Mouse (Mus musculus) c-Kit-negative CD71-positive TER-119-positive erythroid progenitor cells, embryonic 14.5 days (primary cell): Measurements from ENCODE around the gene Olfr71.

Source experiments
- DNase-seq: peaks from one replicate; pipeline ENCODE4 v3.0.0-alpha.2; 2013; ENCODE audit warnings: low read depth, low spot score

Gene Olfr71

DNA sequence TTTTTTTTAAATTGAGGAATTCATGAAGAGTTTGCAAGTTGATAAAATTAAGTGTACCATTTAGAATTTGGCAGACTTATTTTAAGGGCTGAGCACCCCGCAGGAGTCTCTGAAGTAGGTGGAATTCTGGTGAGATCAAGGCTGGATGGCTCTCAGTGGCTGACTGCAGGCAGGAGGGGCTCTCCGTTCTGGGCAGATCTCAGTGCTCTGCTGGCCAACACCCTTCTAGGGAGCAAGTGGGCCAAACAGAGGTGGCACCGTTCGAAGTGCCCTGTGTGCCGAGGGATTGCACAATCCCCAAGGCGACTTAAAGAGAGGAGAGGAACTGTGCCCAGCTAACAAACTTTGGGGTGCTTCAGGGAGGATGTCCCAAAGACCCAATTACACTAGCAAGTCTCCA lies at the start of gene Olfr71:
Gene Olfr71 (minus strand): TSS at position 387 of the 400 bp plus-strand sequence.
- DNase-seq, result no peak

DNA sequence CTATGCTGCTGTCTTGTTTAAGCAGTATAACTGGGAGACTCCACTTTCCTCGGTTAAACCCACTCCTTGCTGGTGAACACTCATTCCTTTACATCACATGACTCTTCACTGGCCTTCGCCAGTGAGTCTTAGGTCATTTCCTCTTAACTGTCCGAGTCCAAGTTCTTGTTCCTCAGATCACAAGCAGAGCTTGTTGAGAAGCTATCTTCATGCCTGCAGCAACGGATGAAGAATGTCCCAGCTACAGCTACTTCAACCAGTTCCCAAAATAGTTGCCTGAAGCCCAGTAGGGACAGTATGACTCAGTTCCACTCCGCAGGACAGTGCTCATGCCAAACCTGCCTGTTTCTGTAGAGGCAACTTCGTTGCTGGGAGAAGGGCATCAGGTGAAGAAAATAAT lies 47.2 kb upstream of the Olfr71 start:
- DNase-seq, result no peak

DNA sequence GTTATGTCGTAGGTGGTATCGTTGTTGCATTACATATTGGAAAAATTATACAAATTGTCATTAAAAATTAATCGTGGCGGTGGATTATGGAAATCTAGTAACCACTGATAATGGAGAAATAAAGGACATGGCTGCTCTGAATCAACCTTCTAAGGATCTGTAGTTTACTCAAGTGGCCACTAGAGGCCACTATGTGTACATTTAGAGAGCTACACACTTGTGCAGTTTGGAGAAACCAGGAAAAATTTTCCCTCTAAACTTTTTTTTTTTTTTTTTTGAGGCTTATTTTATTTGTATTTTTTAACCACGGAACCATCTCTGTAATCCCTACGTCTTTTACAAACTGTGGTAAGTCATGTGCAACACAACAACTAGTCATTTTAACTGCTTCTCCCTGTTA lies 35.1 kb upstream of the Olfr71 start:
- no peak for DNase-seq

DNA sequence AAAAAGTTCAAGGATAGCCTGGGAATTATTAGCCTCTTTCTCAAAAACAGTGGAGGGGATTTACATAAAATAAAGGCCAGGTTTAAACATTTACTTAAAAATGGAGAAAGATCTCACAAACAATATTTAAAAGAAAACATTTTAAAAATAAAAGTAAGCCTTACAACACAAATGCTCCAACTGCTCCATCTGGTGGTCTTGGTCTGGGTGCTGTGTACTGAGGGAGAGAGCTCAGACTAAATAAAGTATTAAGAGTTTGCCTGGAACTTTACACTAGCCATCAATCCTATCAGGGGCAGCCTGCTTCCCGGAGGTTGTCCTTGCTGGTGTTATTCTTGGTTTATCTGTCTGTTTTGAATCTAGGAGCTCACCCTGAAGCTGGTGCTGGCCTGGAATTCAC lies 33.0 kb upstream of the Olfr71 start:
- DNase-seq, result no peak

DNA sequence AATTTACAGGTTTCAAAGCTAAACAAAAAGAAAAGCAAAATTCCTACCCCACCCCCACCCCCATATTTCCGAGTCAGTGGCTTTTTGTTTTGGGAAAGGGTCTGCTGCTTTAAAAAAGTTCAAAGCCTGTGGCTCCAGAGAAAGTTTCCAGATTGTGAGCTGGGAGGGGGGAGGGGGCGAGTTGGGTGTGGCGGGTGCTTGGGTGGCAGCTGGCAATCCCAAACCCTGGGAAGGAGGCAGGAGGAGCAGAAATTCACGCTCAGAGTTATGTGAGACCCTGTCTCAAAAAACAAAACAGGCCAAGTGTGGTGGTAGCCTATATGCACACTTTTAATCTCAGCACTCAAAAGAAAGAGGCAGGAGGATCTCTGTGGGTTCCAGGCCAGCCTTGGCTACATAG lies 32.6 kb upstream of the Olfr71 start:
- no peak for DNase-seq

DNA sequence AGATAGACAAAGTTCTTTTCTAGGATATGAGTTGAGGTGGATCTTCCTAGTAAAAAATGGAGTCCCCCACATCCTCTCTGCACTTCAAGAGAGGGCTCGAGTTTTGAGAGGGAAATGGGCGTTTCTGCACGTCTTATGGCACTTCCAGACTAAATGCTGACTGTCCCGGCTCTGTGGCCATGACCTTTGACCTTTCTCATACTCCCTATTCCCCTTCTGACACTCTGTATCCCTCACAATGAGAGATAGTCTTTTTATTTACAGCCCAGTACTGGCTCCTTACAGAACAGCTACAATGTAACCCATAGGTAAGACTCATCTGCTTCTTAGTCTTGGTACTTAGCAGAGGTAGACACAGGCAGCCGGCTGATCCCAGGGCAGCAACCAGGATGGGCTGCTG lies 31.5 kb upstream of the Olfr71 start:
- DNase-seq, result no peak

DNA sequence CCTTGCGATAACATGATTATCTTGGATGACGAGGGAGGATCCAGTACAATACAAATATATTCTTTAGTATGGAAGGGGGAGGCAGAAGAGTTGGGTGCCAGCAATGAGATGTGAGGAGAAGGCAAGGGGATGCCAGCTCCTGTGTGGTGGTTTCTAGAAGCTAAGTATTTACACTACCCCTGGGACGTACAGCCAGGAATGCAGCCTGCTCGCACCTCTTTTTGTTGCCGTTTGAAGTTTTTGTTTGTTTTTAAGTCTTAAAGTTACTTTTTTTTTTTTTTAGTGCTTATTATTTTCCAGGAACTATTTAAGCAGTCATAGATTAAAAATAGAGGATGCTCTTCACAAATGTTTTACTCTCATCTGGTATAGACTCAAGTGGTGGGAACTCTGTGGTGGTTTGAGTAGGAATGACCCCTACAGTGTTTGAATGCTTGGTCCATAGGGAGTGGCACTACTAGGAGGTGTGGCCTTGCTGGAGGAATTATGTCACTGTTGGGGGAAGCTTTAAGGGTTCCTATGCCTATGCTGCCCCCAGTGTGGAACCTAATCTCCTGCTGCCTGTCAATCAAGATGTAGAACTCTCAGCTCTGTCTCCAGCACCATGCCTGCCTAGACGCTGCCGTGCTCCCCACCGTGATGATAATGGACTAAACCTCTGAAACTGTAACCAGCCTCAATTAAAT lies 29.1 kb upstream of the Olfr71 start:
- no peak for DNase-seq

DNA sequence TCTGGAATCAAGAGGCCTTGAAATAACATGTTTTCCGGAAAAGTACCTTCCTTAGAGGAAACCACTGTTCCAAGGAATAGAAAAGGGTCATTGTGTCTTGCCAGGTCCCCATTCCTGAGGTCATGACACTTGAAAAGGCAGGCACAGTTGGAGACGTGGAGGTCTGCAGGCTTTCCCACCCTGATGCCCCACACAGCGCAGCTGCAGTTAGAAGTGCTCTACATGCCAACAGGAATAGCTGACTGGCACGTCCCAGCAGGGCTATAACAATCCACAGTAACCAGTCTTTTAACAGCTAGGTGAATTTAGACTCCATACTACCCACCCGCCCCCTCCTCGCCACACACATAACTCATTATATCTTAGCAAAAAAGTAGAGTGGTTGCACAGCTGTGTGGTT lies 27.1 kb upstream of the Olfr71 start:
- DNase-seq, result no peak

DNA sequence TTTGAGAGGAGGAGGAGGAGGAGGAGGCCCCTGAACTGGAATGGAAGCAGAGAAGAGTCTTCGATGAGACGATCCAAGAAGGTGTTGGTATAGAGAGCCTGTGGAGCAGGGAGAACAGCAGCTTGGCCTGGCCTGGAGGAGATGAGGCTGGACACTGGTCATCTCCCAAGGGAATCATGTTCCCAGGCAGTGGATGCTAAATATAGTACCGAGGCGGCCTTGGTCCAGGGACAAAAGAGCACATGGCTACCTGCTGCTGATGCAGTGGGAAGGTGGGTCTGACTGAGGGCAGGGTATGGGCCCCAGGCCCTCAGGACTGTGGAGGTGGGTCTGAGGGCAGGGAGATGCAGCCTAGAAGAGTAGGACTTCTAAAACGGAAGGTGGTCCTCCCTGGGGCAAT lies 23.1 kb upstream of the Olfr71 start:
- DNase-seq, result no peak

DNA sequence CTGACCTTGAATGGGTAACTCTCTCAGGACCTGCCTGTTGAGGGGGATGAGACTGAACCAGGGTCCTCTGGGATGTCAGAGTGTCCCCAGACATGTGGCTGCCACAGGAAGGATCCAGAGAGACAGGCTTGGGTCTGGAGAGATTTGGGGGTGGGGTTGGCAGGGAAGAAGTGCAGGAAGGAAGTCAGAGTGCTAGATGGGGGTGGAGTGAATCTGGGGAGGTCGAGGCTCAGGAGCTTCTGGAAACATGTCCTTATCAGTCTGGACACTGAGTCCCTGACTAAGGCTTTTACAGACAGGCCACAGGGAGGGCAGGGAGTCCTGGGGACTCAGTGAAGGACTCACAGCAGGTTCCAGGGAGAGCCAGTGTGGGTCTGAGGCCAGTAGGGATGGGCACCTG lies 22.1 kb upstream of the Olfr71 start:
- DNase-seq, result no peak

DNA sequence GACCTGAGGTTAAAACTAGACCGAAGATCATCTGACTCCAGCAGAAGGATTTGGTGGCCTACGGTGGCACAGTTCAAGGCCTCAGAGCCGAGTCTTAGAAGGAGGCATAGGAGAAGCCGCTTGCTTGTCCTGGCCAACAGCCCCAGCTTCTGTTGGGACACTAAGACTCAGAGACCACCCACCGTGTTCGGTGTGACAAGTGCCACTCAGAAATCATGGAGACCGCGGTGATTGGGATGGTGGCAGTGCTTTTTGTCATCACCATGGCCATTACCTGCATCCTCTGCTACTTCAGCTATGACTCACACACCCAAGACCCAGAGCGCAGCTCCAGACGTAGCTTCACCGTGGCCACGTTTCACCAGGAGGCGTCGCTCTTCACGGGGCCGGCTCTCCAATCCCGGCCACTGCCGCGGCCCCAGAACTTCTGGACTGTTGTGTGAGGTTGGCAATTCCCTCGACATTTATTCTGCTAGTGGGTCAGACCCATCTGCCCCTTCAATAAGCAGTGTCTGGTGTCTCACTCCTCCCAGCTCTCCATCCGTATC lies 20.8 kb upstream of the Olfr71 start:
- no peak for DNase-seq

DNA sequence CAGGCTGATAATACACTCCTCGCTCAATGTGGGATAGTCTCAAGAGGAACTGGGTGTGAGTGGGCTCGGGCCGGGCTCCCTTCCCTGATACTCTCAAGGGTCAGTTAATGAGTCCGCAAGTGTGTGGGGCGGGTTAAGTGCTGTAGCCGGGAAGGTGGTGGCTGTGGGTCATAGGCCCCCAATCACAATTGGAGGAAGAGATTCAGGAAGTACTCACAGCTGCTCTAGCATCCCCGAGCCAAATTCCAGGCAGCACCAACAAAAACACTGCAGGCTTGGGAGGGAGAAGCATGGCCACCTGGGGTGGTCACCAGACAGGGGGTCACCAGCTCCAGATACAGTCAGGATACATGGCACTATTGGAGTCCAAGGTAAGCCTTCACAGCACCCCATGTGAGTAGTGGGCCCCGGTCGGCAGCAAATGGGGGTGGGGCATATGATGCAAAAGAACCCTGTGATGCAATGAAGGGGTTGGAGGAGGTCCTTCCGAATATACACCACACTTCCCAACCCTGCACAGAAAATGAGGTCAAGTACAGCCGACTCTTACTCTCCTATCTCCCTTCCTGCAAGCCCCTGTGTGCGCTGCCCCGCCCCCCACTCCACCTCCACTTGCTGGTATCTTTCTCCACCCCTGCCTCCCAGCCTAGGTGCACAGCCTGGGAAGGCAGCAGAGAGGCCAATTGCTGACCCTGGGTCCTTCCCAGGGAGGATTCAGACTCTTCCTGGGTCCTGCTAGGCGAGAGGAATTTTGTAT lies 19.9 kb upstream of the Olfr71 start, which contains the start of gene Spaar:
Gene Spaar (plus strand): TSS at position 241 of the 757 bp plus-strand sequence.
- DNase-seq, result no peak

DNA sequence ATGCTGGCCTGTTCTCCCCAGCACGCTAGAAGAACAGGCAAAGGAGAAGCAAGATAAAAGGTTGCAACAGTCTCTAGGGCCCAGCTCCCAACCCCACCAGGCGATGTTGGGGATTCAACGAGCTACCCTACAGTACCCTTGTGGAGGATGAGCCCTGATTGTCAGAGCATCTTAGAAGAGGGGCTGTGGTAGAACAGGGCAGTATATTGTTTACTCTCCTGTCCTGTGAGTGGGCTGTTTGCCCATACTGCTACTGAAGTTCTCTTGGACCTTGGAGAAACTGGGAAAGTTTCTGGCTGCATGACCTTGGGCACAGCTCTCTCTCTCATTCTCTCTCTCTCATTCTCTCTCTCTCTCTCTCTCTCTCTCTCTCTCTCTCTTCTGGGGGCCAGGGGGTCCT lies 19.1 kb upstream of the Olfr71 start:
- DNase-seq, result no peak

DNA sequence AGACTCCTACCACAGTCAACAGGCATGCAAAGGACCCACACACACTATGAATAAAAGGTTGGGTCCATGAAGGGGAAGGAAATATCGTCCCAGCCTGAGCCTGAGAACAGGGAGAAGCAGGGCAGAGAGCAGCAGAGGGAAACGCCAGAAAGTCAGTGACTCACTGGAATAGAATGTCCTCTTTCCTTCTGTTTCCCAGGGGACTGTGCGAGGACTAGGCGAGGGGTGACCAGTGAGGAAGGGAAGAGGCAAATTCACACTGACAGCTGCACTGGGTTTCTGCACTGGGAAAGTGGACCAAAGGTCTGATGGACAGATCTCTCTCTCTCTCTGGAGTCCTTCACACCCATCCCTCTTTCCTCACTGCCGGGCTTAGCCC lies 18.5 kb upstream of the Olfr71 start:
- no peak for DNase-seq

DNA sequence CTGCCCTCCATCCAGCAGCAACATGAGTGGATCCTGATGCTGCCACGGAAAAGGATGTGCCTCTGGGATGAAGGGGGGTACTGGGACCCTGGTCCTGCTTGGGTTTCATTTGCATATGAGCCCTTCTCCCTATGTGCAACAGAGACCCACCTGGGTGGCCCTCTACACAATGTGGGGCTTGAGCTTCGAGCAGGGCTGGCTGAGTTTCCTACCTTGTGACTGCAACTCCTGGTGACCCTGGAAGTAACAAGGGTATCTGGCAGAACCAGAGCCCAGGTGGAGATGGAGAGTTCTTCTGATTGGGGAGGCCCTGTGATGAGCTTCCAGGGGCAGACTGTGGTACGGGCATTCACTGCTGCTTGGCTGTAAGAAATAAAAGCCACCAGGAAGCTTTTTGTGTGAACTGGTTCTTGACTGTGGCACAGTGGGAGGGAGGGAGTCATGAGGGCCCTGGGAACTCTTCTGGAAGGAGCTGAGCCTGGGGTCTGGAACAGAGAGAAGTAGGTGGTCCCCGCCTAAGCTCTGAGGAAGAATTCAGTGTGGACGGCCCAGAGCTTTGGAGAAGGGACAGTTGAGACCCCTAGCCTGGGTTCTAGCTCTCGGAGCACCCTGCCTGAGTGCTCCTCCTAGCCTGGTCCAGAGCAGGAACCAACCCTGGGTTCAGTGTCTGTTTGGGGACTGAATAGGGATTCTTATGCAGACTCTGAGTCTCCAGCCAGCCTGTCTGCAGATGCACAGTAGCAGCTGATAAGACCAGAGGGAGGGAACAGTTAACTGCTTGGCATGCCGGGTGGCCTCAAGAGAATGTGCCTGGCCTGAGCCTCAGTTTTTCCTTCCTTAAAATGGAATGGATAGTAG lies 17.9 kb upstream of the Olfr71 start:
- no peak for DNase-seq

DNA sequence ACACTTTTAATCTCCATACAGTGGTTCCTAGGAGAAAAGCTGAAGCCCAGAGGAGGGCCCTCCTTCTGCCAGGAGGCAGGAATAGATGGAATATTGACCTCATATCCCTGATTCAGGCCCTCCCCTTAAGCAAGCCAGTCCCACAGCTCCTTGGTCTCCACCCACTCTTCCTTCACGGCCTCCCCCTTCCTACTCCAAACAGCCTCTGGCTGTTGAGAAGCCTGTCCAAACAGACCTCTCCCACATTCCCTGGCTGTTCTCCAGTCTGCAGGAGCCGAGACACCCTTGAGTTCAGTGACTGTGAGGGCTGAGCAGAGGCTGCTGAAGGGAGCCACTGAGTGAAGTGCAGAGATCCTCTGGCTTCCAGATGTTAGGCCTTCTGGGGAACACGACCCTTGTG lies 16.9 kb upstream of the Olfr71 start, which contains the start of gene Hrct1:
Gene Hrct1 (plus strand): TSS at position 194 of the 400 bp plus-strand sequence.
- no peak for DNase-seq

DNA sequence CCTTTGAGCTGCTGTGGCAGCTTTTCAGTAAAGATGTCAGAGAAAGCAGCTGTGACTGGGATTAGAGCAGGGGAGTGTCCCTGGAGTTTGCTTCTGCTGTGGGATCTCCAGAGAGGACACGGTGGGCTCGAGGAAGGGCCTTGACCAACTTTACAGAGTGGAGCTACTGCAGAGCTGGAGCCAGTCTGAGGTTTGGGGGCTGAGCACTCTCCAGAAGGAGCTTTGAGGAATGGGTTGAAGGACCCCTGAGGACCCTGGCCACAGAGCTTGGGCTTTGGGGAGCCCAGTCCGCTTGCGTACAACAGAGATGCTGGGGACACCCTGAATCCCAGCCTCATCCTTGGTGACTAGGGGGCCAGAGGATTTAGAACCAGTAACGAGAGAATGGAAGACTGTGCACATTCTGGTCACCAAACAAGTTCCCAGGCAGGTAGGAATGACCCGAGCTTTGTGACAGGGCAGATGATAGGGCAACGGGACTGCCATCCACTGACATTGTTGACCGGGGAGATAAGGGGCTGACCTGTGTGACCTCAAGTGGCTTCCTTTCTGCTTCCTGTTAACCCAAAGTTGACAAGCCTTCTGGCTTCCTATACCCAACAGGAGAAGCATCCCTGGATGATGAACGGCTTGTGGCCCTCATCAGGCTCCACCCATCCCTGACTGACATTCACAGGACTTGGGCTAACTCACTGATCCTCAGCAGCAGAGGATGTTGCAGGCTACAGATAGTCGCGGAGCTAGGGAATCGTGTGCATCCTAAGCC lies 16.4 kb upstream of the Olfr71 start:
- no peak for DNase-seq

DNA sequence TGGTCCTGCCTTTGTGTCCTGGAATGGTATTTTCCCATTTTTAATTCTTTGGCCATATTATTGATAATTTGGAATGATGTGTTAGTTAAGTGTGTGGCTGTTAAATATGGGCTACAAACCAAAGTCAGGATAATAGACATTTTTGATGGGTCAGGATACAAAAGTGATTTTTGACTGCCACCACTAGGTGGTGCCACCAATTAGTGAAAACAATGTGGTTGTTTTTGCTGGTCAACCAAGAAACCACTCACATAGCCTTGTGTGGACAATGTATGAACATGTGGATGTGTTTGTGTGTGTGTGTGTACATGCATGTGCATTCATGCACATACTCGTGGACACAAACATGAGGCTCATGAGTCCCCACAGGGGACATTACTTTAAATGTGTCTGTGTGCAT lies 14.7 kb upstream of the Olfr71 start:
- no peak for DNase-seq

DNA sequence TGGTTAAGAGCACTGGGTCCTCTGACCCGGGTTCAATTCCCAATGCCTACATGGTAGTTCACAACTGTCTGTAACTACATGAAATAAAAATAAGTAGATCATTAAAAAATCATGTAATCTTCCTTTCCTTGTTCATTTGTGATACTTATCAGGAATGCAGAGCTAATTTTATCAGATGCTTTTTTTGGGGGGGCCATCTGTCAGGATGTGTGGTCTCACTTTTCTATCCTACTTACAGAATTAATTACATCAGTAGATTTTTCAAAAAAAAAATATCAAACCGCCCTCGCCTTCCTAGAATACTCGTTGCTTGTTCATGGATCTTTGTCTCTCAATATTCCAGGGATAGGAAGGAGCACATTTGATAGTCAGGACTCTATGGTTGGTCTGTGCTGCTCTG lies 12.1 kb upstream of the Olfr71 start:
- DNase-seq, result no peak

DNA sequence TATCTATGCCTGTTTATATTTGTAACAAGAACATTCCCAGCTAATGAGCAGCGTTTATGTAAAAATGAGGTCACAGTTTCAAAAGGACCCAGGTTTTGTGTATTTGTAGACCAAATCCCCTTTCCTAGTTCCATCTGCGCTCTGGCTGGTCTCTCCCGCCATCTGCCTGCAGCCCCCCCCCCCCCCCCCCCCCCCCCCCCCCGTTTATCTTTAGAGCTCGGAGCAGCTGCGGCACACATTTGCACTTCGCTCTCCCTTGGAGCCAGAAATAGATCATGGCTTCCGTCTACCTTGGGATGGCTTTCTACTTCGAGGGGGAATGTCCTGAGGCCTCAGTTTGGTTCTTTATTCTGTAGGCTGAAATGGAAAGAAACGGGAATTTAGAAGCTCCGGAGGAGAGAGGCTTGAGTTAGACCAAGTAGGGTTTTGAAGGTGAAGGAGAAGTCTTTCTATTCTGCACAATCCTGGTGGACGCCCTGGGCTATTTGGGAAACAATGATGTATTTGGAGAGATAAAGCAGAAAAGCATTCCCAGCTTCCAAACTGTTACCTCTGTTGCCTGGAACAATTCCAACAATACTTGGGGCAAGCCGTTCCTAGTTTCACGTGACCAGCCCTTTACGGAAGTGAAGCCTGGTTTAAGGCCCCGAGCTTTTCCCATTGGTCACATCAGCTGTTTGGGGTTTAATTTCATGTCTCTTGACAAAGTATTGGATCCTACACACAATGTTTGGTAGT lies 10.6 kb upstream of the Olfr71 start:
- no peak for DNase-seq
